9 mouse cellular contexts compared by ENCODE assay signal in genomic region chr17:71965733-71966606, GRCm38 (mm10).
DNase-seq lines count a peak whose midpoint lies in the region; ATAC-seq and TF ChIP-seq lines count a peak whose summit lies in the region.
"Had no signal": no experiment of that assay in that cellular context is flagged by ENCODE, and none has a peak within 500 bp of the region (broad histone marks: within the 10 kb centered on the region; RNA-seq: fewer than 3 reads in every experiment).

No protein-coding gene starts in this region.

- no peaks in the 10 kb centered on the region for H3K4me1 ChIP-seq in liver, postnatal 0 days (ENCODE audit: insufficient read depth)
- no peaks in the 10 kb centered on the region for H3K4me1 ChIP-seq in liver, embryonic 12.5 days
- no peaks in the 10 kb centered on the region for H3K4me1 ChIP-seq in cortical plate, adult 2 months (ENCODE audit: control insufficient read depth, insufficient read depth, low read length)

- DNase-seq in liver, postnatal 0 days = no peak
- peak; percentile 26 for DNase-seq in adrenal gland, adult 2 months
- peak; percentile 18 to 21 for DNase-seq in heart, postnatal 36 days
- DNase-seq in layer of hippocampus, postnatal 14 days (ENCODE audit: low spot score in 2 of 2) = peak; percentile 74 to 76
- DNase-seq in naive thymus-derived CD4-positive, alpha-beta T cell, adult 2 months (ENCODE audit: low read depth) = peak; percentile 58

- WGBS in liver, postnatal 0 days (ENCODE audit: insufficient replicate concordance) = 42% methylated on average over 9 of the region's 9 CpGs
- 46% methylated on average over 9 of the region's 9 CpGs for WGBS in liver, embryonic 12.5 days (ENCODE audit: insufficient replicate concordance)

- intact Hi-C loops in heart, postnatal 36 days (cut with DNase I) = loop anchor here (1.0 to 10.0 kb wide), 3 partner anchors 276 to 819 kb away; partner anchors contain the start of gene Alk

- no peak for TF ChIP-seq EP300 in liver, postnatal 0 days (IDR thresholded peaks at IDR 0.05; ENCODE audit: low read depth)

- H3K9me3 ChIP-seq in liver, postnatal 0 days (ENCODE audit: low read length) = no peaks in the 10 kb centered on the region
- no peaks in the 10 kb centered on the region for H3K9me3 ChIP-seq in liver, embryonic 12.5 days (replicated peaks)
- H3K9me3 ChIP-seq: limb, embryonic 13.5 days had no signal

- H3K36me3 ChIP-seq in liver, postnatal 0 days (replicated peaks; ENCODE audit: insufficient read depth, low read length) = no peaks in the 10 kb centered on the region
- H3K36me3 ChIP-seq in liver, embryonic 12.5 days = no peaks in the 10 kb centered on the region
- H3K36me3 ChIP-seq: limb, embryonic 13.5 days had no signal

- peak; percentile 50 for TF ChIP-seq CTCF in liver, postnatal 0 days (IDR thresholded peaks at IDR 0.05; ENCODE audit: low read depth)
- TF ChIP-seq CTCF in cortical plate, adult 2 months (IDR thresholded peaks at IDR 0.05; ENCODE audit: extremely low read depth, insufficient read depth, low read length) = peak; percentile 90

- no peak overlapping the region for H3K4me3 ChIP-seq in liver, postnatal 0 days (ENCODE audit: low read depth, low read length)
- H3K4me3 ChIP-seq in liver, embryonic 12.5 days = no peak overlapping the region
- no peak overlapping the region for H3K4me3 ChIP-seq in cortical plate, adult 2 months (ENCODE audit: insufficient read depth, low read length)
- H3K4me3 ChIP-seq: limb, embryonic 13.5 days had no signal

- H3K4me2 ChIP-seq in liver, postnatal 0 days (ENCODE audit: low read depth, low read length) = no peak overlapping the region
- H3K4me2 ChIP-seq in liver, embryonic 12.5 days = no peak overlapping the region
- H3K4me2 ChIP-seq: limb, embryonic 13.5 days had no signal

- ATAC-seq in liver, postnatal 0 days = no peak
- ATAC-seq in liver, embryonic 12.5 days = no peak
- ATAC-seq in erythroblast, adult 5-6 weeks (replicated peaks; ENCODE audit: low FRiP score, poor library complexity, severe bottlenecking) = no peak

- TF ChIP-seq POLR2A in cortical plate, adult 2 months (IDR thresholded peaks at IDR 0.05; ENCODE audit: extremely low read depth, insufficient read depth, low read length) = no peak

- H3K9ac ChIP-seq in liver, postnatal 0 days (replicated peaks) = no peak overlapping the region
- H3K9ac ChIP-seq in liver, embryonic 12.5 days = no peak overlapping the region
- H3K9ac ChIP-seq: limb, embryonic 13.5 days had no signal

- H3K27ac ChIP-seq in liver, postnatal 0 days (ENCODE audit: low read depth) = no peak overlapping the region
- no peak overlapping the region for H3K27ac ChIP-seq in liver, embryonic 12.5 days
- H3K27ac ChIP-seq in cortical plate, adult 2 months (ENCODE audit: insufficient read depth, low read length) = no peak overlapping the region
- H3K27ac ChIP-seq: limb, embryonic 13.5 days had no signal

- H3K27me3 ChIP-seq in liver, postnatal 0 days (ENCODE audit: insufficient read depth, low read length) = no peaks in the 10 kb centered on the region
- H3K27me3 ChIP-seq in liver, embryonic 12.5 days (replicated peaks) = no peaks in the 10 kb centered on the region
